Mouse (Mus musculus) ovary, postnatal 36 days (tissue): Measurements from ENCODE around the gene RPS10-NUDT3.

ENCODE experiments used
- DNase-seq: peaks from one replicate; pipeline ENCODE4 v3.0.0; 2022; ENCODE audit warnings: low spot score, mixed read lengths

Gene RPS10-NUDT3

GRCm38 (mm10) chr17:27610679-27611518 is 24.1 kb downstream of the RPS10-NUDT3 start:
- DNase-seq, result no peak

- no peak for DNase-seq
Measured at GRCm38 (mm10) chr17:27609576-27609975, 25.4 kb downstream of the RPS10-NUDT3 start.

DNA sequence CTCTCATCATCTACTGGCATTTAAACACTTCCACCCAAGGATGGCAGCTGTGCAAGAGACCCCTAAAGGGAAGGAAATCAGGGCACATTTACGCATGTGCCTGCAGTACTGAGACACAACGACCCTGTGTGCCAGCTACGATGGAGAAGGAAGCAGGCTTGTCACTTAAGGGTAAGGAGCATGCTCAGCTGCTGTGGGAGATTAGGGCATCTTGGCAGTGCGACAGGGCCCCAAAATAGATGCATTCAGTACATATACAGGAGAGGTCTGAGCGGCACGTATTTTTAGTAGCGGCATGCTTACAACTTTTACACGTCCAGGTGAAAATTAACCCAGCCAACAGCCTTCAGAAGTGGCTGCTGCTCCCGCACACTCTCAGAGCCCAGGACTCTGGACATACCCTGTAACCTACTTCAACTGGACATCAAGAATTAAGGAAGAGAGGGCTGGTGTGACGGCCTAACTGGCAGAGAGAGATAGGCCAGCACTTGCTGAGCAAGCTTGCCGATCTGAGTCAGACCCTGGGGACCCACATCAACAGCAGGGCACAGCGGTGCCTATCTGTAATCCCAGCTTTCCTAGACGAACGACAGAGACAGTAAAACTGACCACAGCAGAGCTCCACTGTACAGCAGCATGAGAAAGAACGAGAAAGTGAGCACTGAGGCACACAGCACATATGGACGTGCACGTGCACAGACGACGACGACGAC is 31.3 kb downstream of the RPS10-NUDT3 start:
- DNase-seq, result no peak

GRCm38 (mm10) chr17:27603036-27603435 is 32.0 kb downstream of the RPS10-NUDT3 start:
- DNase-seq, result no peak

DNA sequence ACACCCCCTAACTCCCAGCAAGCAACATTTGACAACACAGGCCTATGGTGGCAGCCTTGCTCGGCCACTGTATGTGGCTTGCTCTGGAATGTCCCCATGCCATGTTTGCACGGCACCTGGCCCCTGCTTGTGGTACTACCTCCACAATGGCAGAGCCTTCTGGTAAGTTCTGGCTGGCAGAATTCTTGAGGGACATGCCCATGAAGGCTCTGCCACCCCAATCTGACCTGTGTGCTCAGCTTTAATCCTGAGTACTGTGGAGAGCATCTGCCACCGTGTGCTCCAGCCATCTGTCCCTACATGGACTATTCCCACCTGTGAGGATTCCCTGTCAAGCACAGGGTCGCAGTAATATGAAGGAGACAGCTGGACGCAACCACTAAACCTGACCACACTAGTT is 34.2 kb downstream of the RPS10-NUDT3 start:
- no peak for DNase-seq

DNA sequence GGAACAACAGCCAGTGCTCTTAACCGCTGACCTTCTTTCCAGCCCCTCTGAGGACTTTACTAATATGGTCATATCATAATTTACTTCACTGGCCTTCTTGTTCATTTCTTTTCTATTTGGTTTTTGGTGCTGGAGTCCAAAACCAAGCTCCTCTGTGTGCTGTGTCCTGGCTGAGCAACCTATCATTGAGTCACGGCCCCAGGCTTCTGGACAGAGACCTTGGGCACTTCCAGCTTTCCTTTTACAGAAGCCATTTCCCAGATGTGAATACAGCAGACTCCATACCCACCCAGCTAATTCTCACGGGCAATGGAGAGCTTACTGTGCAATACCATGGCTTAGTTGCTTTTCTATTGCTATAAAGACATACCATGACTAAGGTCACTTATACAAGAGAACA is 34.7 kb downstream of the RPS10-NUDT3 start:
- no peak for DNase-seq

DNA sequence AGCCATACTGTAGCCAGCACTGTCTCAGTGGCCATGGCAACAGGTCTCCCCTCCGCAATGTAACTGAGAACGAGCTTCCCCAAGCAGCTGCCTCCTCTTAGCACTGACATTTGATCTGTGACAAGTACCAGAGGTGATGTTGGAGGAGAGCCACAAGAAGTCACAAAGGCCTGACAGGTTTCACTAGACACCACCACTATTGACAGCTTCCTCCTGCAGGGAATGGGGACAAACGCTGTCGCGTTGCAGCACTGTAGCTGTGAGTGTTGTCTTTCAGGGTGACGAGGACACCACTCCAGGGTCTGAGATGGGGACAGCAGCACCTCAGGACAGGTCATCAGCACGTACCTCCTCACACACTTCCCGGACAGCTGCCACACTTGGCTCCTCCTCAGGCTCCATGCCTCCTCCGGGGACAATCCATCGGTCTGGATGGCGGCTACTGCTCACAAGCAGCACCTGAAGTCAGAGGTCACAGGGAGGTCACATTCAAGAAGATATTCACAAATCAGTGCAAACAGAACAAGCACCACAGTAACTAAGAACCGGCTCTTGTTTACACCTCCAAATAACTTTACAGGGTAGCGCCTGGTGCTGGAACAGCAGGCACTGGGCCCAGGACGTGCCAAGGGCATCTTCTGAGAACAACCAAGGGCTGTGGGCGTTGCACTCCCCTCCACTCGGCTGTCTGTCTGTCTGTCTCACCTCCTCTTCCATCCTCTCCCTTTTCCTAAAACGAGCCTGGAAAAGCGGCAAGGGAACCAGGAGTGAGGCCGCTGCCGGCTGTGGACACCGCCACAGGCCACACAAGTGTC is 38.4 kb downstream of the RPS10-NUDT3 start:
- DNase-seq, result no peak

DNA sequence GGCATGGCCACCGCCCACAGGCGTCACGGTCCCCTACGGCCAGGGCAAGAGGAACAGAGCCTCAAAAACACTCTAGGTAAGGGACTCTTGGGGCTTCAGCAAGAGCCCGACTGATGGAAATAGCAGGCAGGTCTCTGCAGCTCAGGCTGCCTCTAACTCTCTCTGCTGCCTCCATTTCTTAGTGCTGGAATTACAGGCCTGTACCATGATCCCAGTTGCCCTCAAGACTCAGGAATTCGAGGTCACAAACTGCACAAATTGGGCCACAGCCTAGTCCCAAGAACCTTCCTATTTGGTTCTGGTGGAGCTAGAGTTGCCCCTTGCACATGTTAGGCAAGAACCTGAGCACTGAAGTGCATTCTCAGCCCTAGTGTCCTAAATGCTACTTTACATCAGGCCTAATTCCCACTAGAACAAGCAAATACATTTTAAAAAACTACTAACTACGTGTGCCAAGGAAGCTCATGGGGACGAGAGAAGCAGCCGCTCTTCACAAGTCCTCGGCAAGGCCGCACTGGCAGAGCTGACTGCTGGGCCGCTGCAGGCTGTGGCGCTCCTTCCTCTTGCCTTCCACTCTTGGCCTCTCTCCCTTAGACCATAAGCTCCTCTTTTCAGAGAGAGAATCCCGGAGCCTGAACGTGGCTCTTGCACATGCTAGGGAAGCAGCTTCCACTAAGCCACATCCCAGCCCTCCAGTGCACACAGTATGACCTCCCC is 39.2 kb downstream of the RPS10-NUDT3 start:
- DNase-seq, result no peak

DNA sequence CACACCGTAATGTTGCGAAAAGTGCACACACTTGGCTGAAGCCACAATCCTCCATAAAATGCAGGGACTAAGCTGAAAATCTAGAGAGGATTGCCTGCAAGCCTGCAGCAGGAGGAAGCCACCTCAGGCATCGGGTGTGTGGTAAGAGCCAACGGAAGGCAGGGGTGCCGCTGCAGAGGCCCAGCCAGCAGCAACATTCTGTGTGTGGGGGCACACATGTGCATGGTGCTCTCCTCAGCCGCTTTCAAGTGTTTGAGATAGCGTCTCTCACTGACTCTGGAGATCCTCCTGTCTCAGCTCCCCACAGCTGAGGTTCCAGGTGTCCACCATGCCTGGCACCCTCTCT is 42.5 kb downstream of the RPS10-NUDT3 start:
- DNase-seq, result no peak

- DNase-seq, result no peak
Measured at GRCm38 (mm10) chr17:27591826-27592564, 43.0 kb downstream of the RPS10-NUDT3 start.

- DNase-seq, result no peak
Measured at GRCm38 (mm10) chr17:27588231-27588630, 46.8 kb downstream of the RPS10-NUDT3 start.

GRCm38 (mm10) chr17:27587252-27587651 is 47.8 kb downstream of the RPS10-NUDT3 start:
- no peak for DNase-seq

GRCm38 (mm10) chr17:27586661-27587060 is 48.4 kb downstream of the RPS10-NUDT3 start:
- no peak for DNase-seq

DNA sequence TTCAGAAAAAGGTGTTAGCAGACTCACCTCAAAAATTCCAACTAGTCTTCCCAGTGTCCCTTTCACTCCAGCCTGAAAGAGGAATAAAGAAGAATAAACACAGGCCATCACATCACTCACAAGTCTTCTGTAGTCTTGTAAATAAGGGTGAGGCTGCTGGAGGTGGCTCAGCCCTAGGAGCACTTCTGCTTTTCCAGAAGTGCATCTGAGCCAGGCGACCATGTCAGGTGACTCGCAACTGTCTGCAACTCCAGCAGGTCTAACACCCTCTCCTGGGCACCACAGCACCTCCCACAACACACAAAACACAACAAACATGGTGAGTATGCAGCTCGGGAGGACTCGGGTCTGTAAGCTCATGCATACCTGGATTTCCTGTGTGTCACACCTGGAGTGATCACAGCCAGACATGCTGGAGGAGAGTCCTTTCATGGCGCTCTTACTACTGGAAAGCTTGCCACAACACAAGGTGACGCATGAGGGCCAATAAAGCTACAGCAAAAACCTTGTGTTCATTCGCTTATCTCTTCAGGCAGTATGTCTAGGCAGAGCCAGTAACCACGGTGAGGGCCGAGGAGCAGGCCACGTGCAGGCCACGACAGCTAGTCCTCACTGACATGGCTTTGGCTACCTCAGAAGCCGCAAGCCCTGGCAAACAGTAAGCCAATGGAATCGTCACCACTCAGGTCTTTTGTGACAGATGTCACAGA is 51.7 kb downstream of the RPS10-NUDT3 start:
- no peak for DNase-seq

- no peak for DNase-seq
Measured at GRCm38 (mm10) chr17:27580392-27581068, 54.5 kb downstream of the RPS10-NUDT3 start.

- DNase-seq, result no peak
Measured at GRCm38 (mm10) chr17:27579816-27580215, 55.2 kb downstream of the RPS10-NUDT3 start.

DNA sequence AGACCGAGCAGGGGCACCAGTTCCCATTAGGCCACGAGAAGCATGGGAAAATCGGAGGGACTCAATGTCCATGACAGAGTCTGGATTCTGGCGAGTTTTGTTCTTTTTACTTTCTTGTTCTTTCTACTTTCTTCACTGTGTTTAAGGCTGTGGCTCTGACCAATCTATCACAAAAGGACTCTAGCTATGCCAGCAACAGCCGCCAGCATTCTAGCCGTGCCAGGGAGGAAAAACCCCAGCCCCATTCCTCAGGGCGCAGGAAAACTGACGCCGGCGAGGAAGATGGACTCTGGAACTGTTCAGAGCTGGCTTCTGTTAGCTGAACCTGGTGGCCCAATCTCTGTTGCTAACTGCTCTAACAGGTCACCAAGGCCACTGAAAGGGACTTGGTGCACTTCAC is 56.5 kb downstream of the RPS10-NUDT3 start:
- DNase-seq, result no peak

DNA sequence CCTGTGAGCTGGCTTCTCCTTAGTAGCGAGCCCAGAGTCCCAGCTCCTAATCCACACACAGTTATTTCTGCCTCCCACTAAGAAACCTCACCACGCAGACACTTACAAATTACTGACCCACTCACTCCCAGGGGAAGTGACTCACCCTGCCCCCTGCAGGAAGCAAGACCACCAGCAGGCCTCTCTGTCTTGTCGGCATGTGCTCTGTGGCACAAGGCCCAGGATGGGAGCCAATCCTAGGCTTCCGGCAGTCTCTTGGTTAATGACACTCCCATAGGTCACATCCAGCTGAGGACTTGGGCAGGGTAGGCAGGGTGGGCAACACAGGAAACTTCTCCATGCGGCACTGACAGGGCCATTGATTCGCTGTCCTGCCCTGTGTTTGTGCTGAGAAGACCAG is 57.6 kb downstream of the RPS10-NUDT3 start:
- DNase-seq, result no peak

DNA sequence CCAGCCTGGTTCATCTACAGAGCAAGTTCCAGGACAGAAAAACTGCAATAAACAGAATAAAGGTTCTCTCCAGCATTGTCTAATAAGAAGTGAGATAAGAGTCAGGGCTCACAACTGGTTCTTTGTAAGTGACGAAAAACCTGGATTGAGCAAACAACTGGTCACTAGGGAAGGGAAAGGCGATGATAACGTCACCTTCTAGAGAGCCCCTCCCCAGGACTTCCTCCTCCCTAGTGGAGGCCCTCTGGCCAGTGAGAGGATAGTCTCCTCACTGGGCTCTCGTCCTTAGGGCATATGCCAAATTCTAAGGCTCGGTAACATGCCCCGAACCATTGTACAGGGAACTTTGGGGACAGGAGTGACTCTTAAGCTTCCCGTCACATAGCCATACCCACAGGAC is 59.0 kb downstream of the RPS10-NUDT3 start:
- no peak for DNase-seq
